Mouse (Mus musculus) left cerebral cortex, postnatal 4 days (tissue): Measurements from ENCODE around the gene Klrc3. TPM values are rescaled to one million over a fixed set of nuclear protein-coding genes. Genes with fewer than 3 reads are reported as not detected.
"Not testable (repeated sequence)": the region's sequence is repeated elsewhere in the genome, so short reads cannot be mapped to it uniquely, and the experiment has no call there.

Experiments
- DNase-seq: peaks from one replicate; pipeline ENCODE4 v3.0.0-alpha.2; 2022
- intact Hi-C: fragments of 180-260 bp; cut with DNase I; formaldehyde crosslinking; loops from one replicate; pipeline ENCODE4 v1.15.1; 2025
- microRNA-seq: library from miRNA; unstranded; fragments of <30 nt; microRNA quantifications from one replicate; pipeline ENCODE4 v1.2.0, GENCODE M21; 2022
- total RNA-seq, 2 experiments: library from RNA; stranded (reverse); gene quantifications; 2 replicates each; pipeline ENCODE4 v1.2.3; 2021

Gene Klrc3
- total RNA-seq: not detected

GRCm38 (mm10) chr6:129643237-129643636 is at the start of gene Klrc3:
TSS of gene Klrc3 (minus strand) at chr6:129643337.
- intact Hi-C loops, DNase-seq: not testable (repeated sequence)

GRCm38 (mm10) chr6:129691436-129691835 is 48.3 kb upstream of the Klrc3 start:
- DNase-seq, intact Hi-C loops: not testable (repeated sequence)

- DNase-seq: peak; percentile 9
- intact Hi-C loops: no loop called here
Measured at GRCm38 (mm10) chr6:129680379-129680778, 37.2 kb upstream of the Klrc3 start.

GRCm38 (mm10) chr6:129678873-129679272 is 35.7 kb upstream of the Klrc3 start, which contains the start of gene Klrc1:
TSS of gene Klrc1 (minus strand) at chr6:129678973.
- no peak for DNase-seq
- intact Hi-C loops: no loop called here

- DNase-seq, intact Hi-C loops: not testable (repeated sequence)
Measured at GRCm38 (mm10) chr6:129661301-129661700, 18.2 kb upstream of the Klrc3 start.

- intact Hi-C loops, DNase-seq: not testable (repeated sequence)
Measured at GRCm38 (mm10) chr6:129660589-129660988, 17.5 kb upstream of the Klrc3 start, which contains the start of gene Klrc2. TSS of gene Klrc2 (minus strand) at chr6:129660689.

GRCm38 (mm10) chr6:129644054-129644453 is 917 bp upstream of the Klrc3 start:
- DNase-seq, intact Hi-C loops: not testable (repeated sequence)

- intact Hi-C loops, DNase-seq: not testable (repeated sequence)
Measured at GRCm38 (mm10) chr6:129631046-129631445, 12.1 kb downstream of the Klrc3 start.

- DNase-seq: no peak
- intact Hi-C loops: no loop called here
Measured at GRCm38 (mm10) chr6:129623735-129624134, 19.4 kb downstream of the Klrc3 start, which contains the start of gene Klrk1. TSS of gene Klrk1 (minus strand) at chr6:129623864.

- DNase-seq: no peak
- intact Hi-C loops: no loop called here
Measured at GRCm38 (mm10) chr6:129608372-129608771, 34.8 kb downstream of the Klrc3 start.

GRCm38 (mm10) chr6:129591508-129591907 is 51.6 kb downstream of the Klrc3 start, which contains the start of gene Klrd1:
TSS of gene Klrd1 (plus strand) at chr6:129591782.
- DNase-seq: no peak
- intact Hi-C loops: no loop called here

Small RNA genes within 50 kb of the gene (microRNA-seq; reads per million reads assigned to microRNA genes)
- gene Mir680-1: not detected

Other genes starting within 250 kb of the Klrc3 start
- gene Clec1b, start 246.0 kb downstream of the Klrc3 start, total RNA-seq: under 1 TPM in 1 of 2 experiments, not detected in 1; 0.68 TPM
- gene Clec9a, start 234.5 kb downstream of the Klrc3 start, total RNA-seq: not detected
- 1 to 10 TPM; 1.3 to 2.1 TPM for gene Clec1a, start 191.3 kb downstream of the Klrc3 start, total RNA-seq
- not detected for gene Olr1, start 136.2 kb downstream of the Klrc3 start, total RNA-seq
- not detected for gene Tmem52b, start 130.8 kb downstream of the Klrc3 start, total RNA-seq
- gene Gabarapl1, start 110.2 kb downstream of the Klrc3 start, total RNA-seq: 100 to 1,000 TPM; 206 to 217 TPM
- gene Klre1, start 65.4 kb downstream of the Klrc3 start, total RNA-seq: not detected
- not detected for gene Klrd1, start 51.6 kb downstream of the Klrc3 start, total RNA-seq
- not detected for gene Klrk1, start 19.5 kb downstream of the Klrc3 start, total RNA-seq
- not detected for gene Klrc2, start 17.4 kb upstream of the Klrc3 start, total RNA-seq
- not detected for gene Klrc1, start 35.6 kb upstream of the Klrc3 start, total RNA-seq
- gene Klri1, start 73.8 kb upstream of the Klrc3 start, total RNA-seq: not detected
- gene Klri2, start 97.1 kb upstream of the Klrc3 start, total RNA-seq: not detected
- gene Gm156, start 140.9 kb upstream of the Klrc3 start, total RNA-seq: not detected
- not detected for gene Gm17631, start 219.3 kb upstream of the Klrc3 start, total RNA-seq
- gene Klra17, start 233.3 kb upstream of the Klrc3 start, total RNA-seq: not detected